Mouse (Mus musculus) cerebellum, adult 2 months (tissue): ENCODE data around the gene Foxp1.

Experiments used
- CTCF ChIP-seq: fragments of 200-500 bp; IDR thresholded peaks from 2 replicates; pipeline ENCODE4 v1.5.1; 2011; ENCODE audit warnings: low read depth, mild to moderate bottlenecking, control low read depth, low read length, moderate library complexity, borderline replicate concordance; ENCODE audit not compliant: insufficient read depth
- POLR2A ChIP-seq: fragments of 200-500 bp; IDR thresholded peaks from 2 replicates; pipeline ENCODE4 v1.6.1; 2011; ENCODE audit warnings: low read length, control low read depth, borderline replicate concordance; ENCODE audit not compliant: insufficient read depth

GRCm38 (mm10) chr6:99502727-99503126 lies 19.8 kb downstream of the Foxp1 start:
- TF ChIP-seq POLR2A (no peak), CTCF (no peak)
